In genomic region chr5:122392227-122393004, GRCm38 (mm10) we compare ENCODE assay signal across 8 mouse cellular contexts. TPM values are rescaled to one million over a fixed set of nuclear protein-coding genes. Genes with fewer than 3 reads are reported as not detected.
A peak's percentile ranks its signal among the peaks of the same experiment; 100 is the strongest.
DNase-seq lines count a peak whose midpoint lies in the region; ATAC-seq and TF ChIP-seq lines count a peak whose summit lies in the region.

No protein-coding gene starts in this region.

- H3K27ac ChIP-seq in ES-Bruce4 (ENCODE audit: insufficient read depth, low read length): no peak overlapping the region
- 0 out of 2 replicates have a peak overlapping the region, but pooled peaks have one; percentile 24 for H3K27ac ChIP-seq in embryonic facial prominence, embryonic 15.5 days (replicated peaks)
- H3K27ac ChIP-seq in hindbrain, embryonic 14.5 days: peak overlapping the region; percentile 69
- H3K27ac ChIP-seq in lung, embryonic 15.5 days: peak overlapping the region; percentile 41; the same call in 1 of the 2 replicates

- intact Hi-C loops in gastrocnemius, postnatal 14 days (cut with DNase I; ENCODE audit: low total_unique reads): no loop called here

- 13% methylated on average over 19 of the region's 19 CpGs for WGBS in embryonic facial prominence, embryonic 15.5 days
- WGBS in hindbrain, embryonic 14.5 days: 18% methylated on average over 19 of the region's 19 CpGs
- WGBS in lung, embryonic 15.5 days: 11% methylated on average over 19 of the region's 19 CpGs

- peak overlapping the region; percentile 86 for H3K4me3 ChIP-seq in ES-Bruce4 (ENCODE audit: low read depth, low read length)
- peak overlapping the region; percentile 76 for H3K4me3 ChIP-seq in embryonic facial prominence, embryonic 15.5 days (replicated peaks)
- peak overlapping the region; percentile 91 for H3K4me3 ChIP-seq in hindbrain, embryonic 14.5 days (replicated peaks; ENCODE audit: low read length)
- H3K4me3 ChIP-seq in lung, embryonic 15.5 days: peak overlapping the region; percentile 83

- ATAC-seq in embryonic facial prominence, embryonic 15.5 days (ENCODE audit: insufficient number of reproducible peaks, low FRiP score, low TSS enrichment, low read depth): no peak
- ATAC-seq in hindbrain, embryonic 14.5 days (ENCODE audit: low FRiP score): peak; percentile 57; the same call in 1 of the 2 replicates
- ATAC-seq in lung, embryonic 15.5 days (ENCODE audit: borderline replicate concordance, extremely low read depth, low FRiP score, low TSS enrichment): no peak

- no peaks in the 10 kb centered on the region for H3K27me3 ChIP-seq in ES-Bruce4 (ENCODE audit: control insufficient read depth, insufficient read depth, low read length, poor library complexity, severe bottlenecking)
- H3K27me3 ChIP-seq in embryonic facial prominence, embryonic 15.5 days: no peaks in the 10 kb centered on the region
- no peaks in the 10 kb centered on the region for H3K27me3 ChIP-seq in hindbrain, embryonic 14.5 days (ENCODE audit: control insufficient read depth, insufficient read depth, low read length)
- H3K27me3 ChIP-seq in lung, embryonic 15.5 days: no peaks in the 10 kb centered on the region

- H3K36me3 ChIP-seq in ES-Bruce4 (ENCODE audit: control insufficient read depth, insufficient read depth, low read length, poor library complexity, severe bottlenecking): no peaks in the 10 kb centered on the region
- peaks cover 10% of the 10 kb centered on the region; the same call in 1 of the 2 replicates for H3K36me3 ChIP-seq in embryonic facial prominence, embryonic 15.5 days
- H3K36me3 ChIP-seq in hindbrain, embryonic 14.5 days (replicated peaks; ENCODE audit: control insufficient read depth, insufficient read depth): peaks cover 12% of the 10 kb centered on the region
- peaks cover 6% of the 10 kb centered on the region; the same call in 1 of the 2 replicates for H3K36me3 ChIP-seq in lung, embryonic 15.5 days

- no peak for TF ChIP-seq EP300 in ES-Bruce4 (IDR thresholded peaks at IDR 0.05; ENCODE audit: insufficient read depth, low read depth, low read length)

- peak; percentile 24 for DNase-seq in gastrocnemius, postnatal 10 days
- DNase-seq in gastrocnemius, postnatal 14 days: no peak
- DNase-seq in hindbrain, embryonic 14.5 days (ENCODE audit: low spot score): no peak
- peak; percentile 29 for DNase-seq in right cerebral cortex, postnatal 25 days
- no peak for DNase-seq in adipocyte (ENCODE audit: low spot score)

- peak overlapping the region; percentile 77 for H3K4me2 ChIP-seq in embryonic facial prominence, embryonic 15.5 days (replicated peaks)
- peak overlapping the region; percentile 91 for H3K4me2 ChIP-seq in hindbrain, embryonic 14.5 days (replicated peaks)
- peak overlapping the region; percentile 75 for H3K4me2 ChIP-seq in lung, embryonic 15.5 days

- peak overlapping the region; percentile 71 for H3K9ac ChIP-seq in ES-Bruce4 (ENCODE audit: low read depth, poor library complexity, severe bottlenecking)
- peak overlapping the region; percentile 68 for H3K9ac ChIP-seq in embryonic facial prominence, embryonic 15.5 days
- H3K9ac ChIP-seq in hindbrain, embryonic 14.5 days: peak overlapping the region; percentile 92
- H3K9ac ChIP-seq in lung, embryonic 15.5 days: peak overlapping the region; percentile 74

- no peak for TF ChIP-seq CTCF in ES-Bruce4 (IDR thresholded peaks at IDR 0.05; ENCODE audit: low read depth, low read length)

- no peak for TF ChIP-seq POLR2A in ES-Bruce4 (IDR thresholded peaks at IDR 0.05; ENCODE audit: insufficient read depth, low read length)

- H3K4me1 ChIP-seq in ES-Bruce4 (ENCODE audit: control insufficient read depth, insufficient read depth, low read length): no peaks in the 10 kb centered on the region
- peaks cover 11% of the 10 kb centered on the region for H3K4me1 ChIP-seq in embryonic facial prominence, embryonic 15.5 days
- peaks cover 7% of the 10 kb centered on the region for H3K4me1 ChIP-seq in hindbrain, embryonic 14.5 days (replicated peaks; ENCODE audit: control insufficient read depth, insufficient read depth, low read length)
- H3K4me1 ChIP-seq in lung, embryonic 15.5 days: peaks cover 13% of the 10 kb centered on the region

- no peaks in the 10 kb centered on the region for H3K9me3 ChIP-seq in ES-Bruce4 (replicated peaks; ENCODE audit: control insufficient read depth, insufficient read depth, low read length, poor library complexity, severe bottlenecking)
- no peaks in the 10 kb centered on the region for H3K9me3 ChIP-seq in embryonic facial prominence, embryonic 15.5 days (replicated peaks)
- H3K9me3 ChIP-seq in hindbrain, embryonic 14.5 days (ENCODE audit: control insufficient read depth, low read length): no peaks in the 10 kb centered on the region
- no peaks in the 10 kb centered on the region for H3K9me3 ChIP-seq in lung, embryonic 15.5 days

RNA-seq across cellular contexts. Expression of gene Arpc3, which starts 0.7 kb away (rescaled TPM):
- total RNA-seq in gastrocnemius, postnatal 10 days (2021): 10 to 100 TPM; 75.9 to 89.9 TPM
- 10 to 100 TPM; 68.8 to 72.9 TPM for total RNA-seq in gastrocnemius, postnatal 14 days (2021)
- polyA plus RNA-seq in ES-Bruce4 (2011; ENCODE audit: insufficient read depth, insufficient read length, low read depth, missing spikeins): 289 and 303 TPM in 2 replicates
- polyA plus RNA-seq in embryonic facial prominence, embryonic 15.5 days (2015; fragmentation: Nextera tagmentation; extraction: Ambion mirVana): 129 and 139 TPM in 2 replicates
- 57.1 and 62.5 TPM in 2 replicates for polyA plus RNA-seq in hindbrain, embryonic 14.5 days (2014; fragmentation: Nextera tagmentation; extraction: Ambion mirVana)
- polyA plus RNA-seq in lung, embryonic 15.5 days (2015; fragmentation: Nextera tagmentation; extraction: Ambion mirVana): 152 and 160 TPM in 2 replicates

RNA-seq across cellular contexts. Expression of gene Fam216a, which starts 20.3 kb away (rescaled TPM):
- 10 to 100 TPM in 1 of 2 experiments, 1 to 10 TPM in 1; 9.7 to 11.5 TPM for total RNA-seq in gastrocnemius, postnatal 10 days (2021)
- 1 to 10 TPM; 7.6 to 7.8 TPM for total RNA-seq in gastrocnemius, postnatal 14 days (2021)
- 57.0 and 58.5 TPM in 2 replicates for polyA plus RNA-seq in ES-Bruce4 (2011; ENCODE audit: insufficient read depth, insufficient read length, low read depth, missing spikeins)
- polyA plus RNA-seq in embryonic facial prominence, embryonic 15.5 days (2015; fragmentation: Nextera tagmentation; extraction: Ambion mirVana): 79.9 and 92.3 TPM in 2 replicates
- polyA plus RNA-seq in hindbrain, embryonic 14.5 days (2014; fragmentation: Nextera tagmentation; extraction: Ambion mirVana): 155 and 156 TPM in 2 replicates
- 72.4 and 74.9 TPM in 2 replicates for polyA plus RNA-seq in lung, embryonic 15.5 days (2015; fragmentation: Nextera tagmentation; extraction: Ambion mirVana)

RNA-seq across cellular contexts. Expression of gene Gpn3, which starts 20.7 kb away (rescaled TPM):
- 10 to 100 TPM; 23.1 to 24.4 TPM for total RNA-seq in gastrocnemius, postnatal 10 days (2021)
- 10 to 100 TPM; 20.0 to 26.6 TPM for total RNA-seq in gastrocnemius, postnatal 14 days (2021)
- polyA plus RNA-seq in ES-Bruce4 (2011; ENCODE audit: insufficient read depth, insufficient read length, low read depth, missing spikeins): 69.3 and 71.9 TPM in 2 replicates
- polyA plus RNA-seq in embryonic facial prominence, embryonic 15.5 days (2015; fragmentation: Nextera tagmentation; extraction: Ambion mirVana): 61.3 and 64.5 TPM in 2 replicates
- polyA plus RNA-seq in hindbrain, embryonic 14.5 days (2014; fragmentation: Nextera tagmentation; extraction: Ambion mirVana): 38.9 and 42.0 TPM in 2 replicates
- polyA plus RNA-seq in lung, embryonic 15.5 days (2015; fragmentation: Nextera tagmentation; extraction: Ambion mirVana): 70.5 and 70.7 TPM in 2 replicates

RNA-seq across cellular contexts. Expression of gene Anapc7, which starts 29.1 kb away (rescaled TPM):
- total RNA-seq in gastrocnemius, postnatal 10 days (2021): 10 to 100 TPM; 21.5 to 25.4 TPM
- total RNA-seq in gastrocnemius, postnatal 14 days (2021): 10 to 100 TPM; 16.6 to 18.1 TPM
- polyA plus RNA-seq in ES-Bruce4 (2011; ENCODE audit: insufficient read depth, insufficient read length, low read depth, missing spikeins): 41.7 and 41.9 TPM in 2 replicates
- 42.4 and 42.6 TPM in 2 replicates for polyA plus RNA-seq in embryonic facial prominence, embryonic 15.5 days (2015; fragmentation: Nextera tagmentation; extraction: Ambion mirVana)
- 27.2 and 28.8 TPM in 2 replicates for polyA plus RNA-seq in hindbrain, embryonic 14.5 days (2014; fragmentation: Nextera tagmentation; extraction: Ambion mirVana)
- 43.9 and 46.2 TPM in 2 replicates for polyA plus RNA-seq in lung, embryonic 15.5 days (2015; fragmentation: Nextera tagmentation; extraction: Ambion mirVana)

RNA-seq across cellular contexts. Expression of gene Vps29, which starts 38.2 kb away (rescaled TPM):
- 10 to 100 TPM; 60.3 to 72.5 TPM for total RNA-seq in gastrocnemius, postnatal 10 days (2021)
- 10 to 100 TPM; 48.9 to 50.1 TPM for total RNA-seq in gastrocnemius, postnatal 14 days (2021)
- 99.0 and 105 TPM in 2 replicates for polyA plus RNA-seq in ES-Bruce4 (2011; ENCODE audit: insufficient read depth, insufficient read length, low read depth, missing spikeins)
- polyA plus RNA-seq in embryonic facial prominence, embryonic 15.5 days (2015; fragmentation: Nextera tagmentation; extraction: Ambion mirVana): 178 and 184 TPM in 2 replicates
- 342 and 352 TPM in 2 replicates for polyA plus RNA-seq in hindbrain, embryonic 14.5 days (2014; fragmentation: Nextera tagmentation; extraction: Ambion mirVana)
- 211 and 224 TPM in 2 replicates for polyA plus RNA-seq in lung, embryonic 15.5 days (2015; fragmentation: Nextera tagmentation; extraction: Ambion mirVana)

Comparison
In these comparisons a context has a peak if more than half of its experiments do, and no peak if none do; other contexts are left out.
1. DNase-seq: peak in gastrocnemius, postnatal 10 days (single experiment) and right cerebral cortex, postnatal 25 days (single experiment); none in gastrocnemius, postnatal 14 days (single experiment), hindbrain, embryonic 14.5 days (single experiment) and adipocyte (single experiment).
2. Peak in every context shown above with its lines, with median percentiles within 50 percentile points of each other: H3K4me3 ChIP-seq, H3K9ac ChIP-seq and H3K4me2 ChIP-seq.